Mouse (Mus musculus) cerebellum, adult 2 months (tissue): ENCODE measurements at regions not wholly inside any gene's neighbourhood (a gene's known extent, or its start where the extent isn't known, plus 50 kb on each side); places are given as distances from the start of the nearest gene placed in this dataset.

ENCODE experiments used
- CTCF ChIP-seq: fragments of 200-500 bp; IDR thresholded peaks from 2 replicates; pipeline ENCODE4 v1.5.1; 2011; ENCODE audit warnings: low read depth, mild to moderate bottlenecking, control low read depth, low read length, moderate library complexity, borderline replicate concordance; ENCODE audit not compliant: insufficient read depth
- POLR2A ChIP-seq: fragments of 200-500 bp; IDR thresholded peaks from 2 replicates; pipeline ENCODE4 v1.6.1; 2011; ENCODE audit warnings: low read length, control low read depth, borderline replicate concordance; ENCODE audit not compliant: insufficient read depth

GRCm38 (mm10) chr11:63532752-63533151, 389.3 kb downstream of the Hs3st3b1 start:
- TF ChIP-seq POLR2A (no peak), CTCF (no peak)
